Mouse (Mus musculus) hindlimb bud, embryonic 11.5 days (tissue): ENCODE measurements at regions not wholly inside any gene's neighbourhood (a gene's known extent, or its start where the extent isn't known, plus 50 kb on each side); places are given as distances from the start of the nearest gene placed in this dataset.
"Not testable (repeated sequence)": the region's sequence is repeated elsewhere in the genome, so short reads cannot be mapped to it uniquely, and the experiment has no call there.

Experiments
- DNase-seq: peaks from one replicate; pipeline ENCODE4 v3.0.0-alpha.2; 2012; ENCODE audit warnings: low read depth, low spot score; ENCODE audit errors: extremely low spot score

- no peak for DNase-seq
Measured at GRCm38 (mm10) chrX:68486585-68486984, 191.8 kb upstream of the Fmr1 start.

DNA sequence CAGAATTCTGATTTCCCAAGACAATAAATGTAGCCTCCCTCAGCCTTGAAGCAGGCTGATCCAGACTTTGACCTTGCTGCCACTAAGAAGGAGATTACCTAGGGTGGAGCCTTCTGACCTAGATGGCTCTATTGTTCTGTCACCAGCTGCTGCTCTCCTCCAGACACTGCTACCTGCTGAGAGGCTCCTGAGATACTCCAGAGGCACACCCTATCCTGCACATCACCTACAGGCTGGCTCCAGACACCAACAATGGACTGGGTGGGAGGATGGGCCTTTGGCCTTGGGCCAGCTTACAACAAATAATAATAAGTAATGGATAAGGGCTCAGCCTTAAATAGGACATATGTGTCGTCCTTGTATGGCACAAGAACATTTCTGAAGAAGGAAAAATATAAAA lies 186.3 kb upstream of the Fmr1 start:
- DNase-seq = not testable (repeated sequence)

DNA sequence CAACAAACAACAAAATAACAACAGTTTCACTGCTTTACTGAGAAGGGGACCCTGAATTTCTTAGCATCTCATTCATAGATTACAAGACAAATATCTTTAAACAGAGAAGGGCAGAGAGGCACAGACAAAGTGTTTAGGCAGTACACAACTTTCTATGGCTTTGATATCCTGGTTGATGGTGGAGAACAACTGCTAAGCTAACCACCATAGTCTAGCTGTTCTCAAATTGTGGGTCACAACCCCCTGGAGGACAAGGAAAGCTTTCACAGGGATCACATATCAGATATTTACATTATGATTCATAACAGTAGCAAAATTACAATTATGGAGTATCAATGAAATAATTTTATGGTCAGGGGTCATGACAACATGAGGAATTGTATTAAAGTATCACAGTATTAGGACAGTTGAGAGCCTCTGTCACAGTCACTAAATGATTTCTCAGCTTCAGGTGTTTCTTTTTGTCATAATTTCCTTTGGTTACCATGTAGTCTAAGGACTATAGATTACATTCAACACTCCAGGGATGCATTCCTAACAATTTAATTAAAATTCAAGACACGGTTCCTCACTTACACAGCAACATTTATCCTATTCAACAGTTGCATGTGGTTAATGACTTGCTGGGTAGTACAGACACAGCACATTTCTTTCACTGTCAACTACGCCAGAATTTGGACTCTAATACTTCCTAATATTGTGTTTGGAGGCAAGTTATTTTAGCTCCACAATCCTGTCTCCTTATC lies 183.8 kb upstream of the Fmr1 start:
- DNase-seq = no peak

DNA sequence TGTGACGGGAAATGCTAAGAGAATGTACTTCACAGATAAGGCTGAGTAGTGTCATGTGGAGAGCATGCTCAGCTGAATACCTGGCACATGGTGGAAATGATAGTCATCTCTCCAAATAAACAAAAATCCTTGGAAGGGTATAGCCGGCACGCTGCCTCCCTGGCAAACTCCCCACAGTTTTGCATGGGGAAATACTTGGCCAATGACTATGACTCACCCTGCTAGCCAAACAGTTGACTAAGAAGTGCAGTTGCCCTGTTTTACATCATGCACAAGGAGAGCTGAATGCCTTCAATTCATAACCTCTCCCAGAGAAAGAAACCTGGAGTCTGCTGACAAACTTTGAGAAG lies 183.2 kb upstream of the Fmr1 start:
- no peak for DNase-seq

GRCm38 (mm10) chrX:68495751-68496150 lies 182.6 kb upstream of the Fmr1 start:
- no peak for DNase-seq

GRCm38 (mm10) chrX:68497886-68498285 lies 180.5 kb upstream of the Fmr1 start:
- no peak for DNase-seq

DNA sequence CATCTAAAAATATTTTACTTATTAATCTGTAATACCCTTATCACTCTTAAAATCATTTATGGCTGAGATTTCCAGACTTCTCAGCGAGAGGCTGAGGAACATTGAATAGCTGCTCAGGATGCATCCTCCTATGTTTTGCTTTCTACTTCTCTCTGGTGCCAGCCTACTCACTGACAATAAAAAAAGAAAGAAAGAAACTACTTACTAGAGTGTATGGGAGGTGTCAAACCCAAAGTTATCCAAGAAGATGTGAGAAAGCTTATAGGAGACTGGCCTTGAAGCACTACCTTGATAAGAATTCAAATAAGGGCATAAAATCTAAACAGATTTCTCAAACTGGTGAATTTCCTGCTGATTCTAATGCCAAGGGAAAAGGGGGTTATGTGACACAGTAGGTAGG lies 175.4 kb upstream of the Fmr1 start:
- DNase-seq = no peak

DNA sequence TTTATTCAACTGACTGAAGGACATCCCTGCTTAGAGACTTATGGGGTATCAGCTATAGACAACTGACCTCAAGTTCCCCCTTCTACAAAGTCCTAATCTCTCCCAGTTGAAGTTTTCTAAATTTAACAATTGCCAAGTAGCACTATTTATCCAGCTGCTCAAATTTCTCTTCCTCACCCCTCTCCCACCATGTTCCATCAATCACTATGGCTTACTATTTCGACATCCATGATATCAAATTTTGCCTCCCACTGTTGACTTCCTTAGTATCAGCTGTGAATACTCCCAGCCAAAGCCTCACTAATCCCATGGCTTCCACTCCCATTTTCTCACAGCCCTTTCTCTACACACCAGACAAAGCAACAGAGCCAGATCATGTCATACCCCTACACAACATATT lies 170.7 kb upstream of the Fmr1 start:
- DNase-seq = no peak

DNA sequence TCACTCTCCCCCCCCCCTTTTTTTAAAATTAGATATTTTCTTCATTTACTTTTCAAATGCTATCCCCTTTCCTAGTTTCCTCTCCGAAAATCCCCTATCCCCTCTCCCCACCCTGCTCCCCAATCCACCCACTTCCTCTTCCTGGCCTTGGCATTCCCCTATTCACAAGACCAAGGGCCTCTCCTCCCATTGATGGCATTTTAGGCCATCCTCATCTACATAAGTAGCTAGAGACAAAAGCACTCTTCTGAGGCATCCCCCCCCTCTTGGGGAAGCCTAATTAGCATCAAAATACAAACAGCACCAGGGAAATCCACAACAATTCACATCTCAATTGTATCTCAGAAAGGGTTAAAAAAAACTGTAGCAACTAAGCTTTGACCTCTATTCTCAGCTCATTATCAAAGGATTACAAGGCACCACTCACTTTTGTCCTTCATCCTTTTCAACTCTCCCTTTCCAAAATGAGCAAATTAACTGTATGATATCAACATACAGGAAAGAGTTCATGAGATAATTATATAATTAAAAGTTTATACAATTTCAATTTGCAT lies 166.1 kb upstream of the Fmr1 start:
- no peak for DNase-seq

GRCm38 (mm10) chrX:68546561-68546960 lies 131.8 kb upstream of the Fmr1 start:
- no peak for DNase-seq

DNA sequence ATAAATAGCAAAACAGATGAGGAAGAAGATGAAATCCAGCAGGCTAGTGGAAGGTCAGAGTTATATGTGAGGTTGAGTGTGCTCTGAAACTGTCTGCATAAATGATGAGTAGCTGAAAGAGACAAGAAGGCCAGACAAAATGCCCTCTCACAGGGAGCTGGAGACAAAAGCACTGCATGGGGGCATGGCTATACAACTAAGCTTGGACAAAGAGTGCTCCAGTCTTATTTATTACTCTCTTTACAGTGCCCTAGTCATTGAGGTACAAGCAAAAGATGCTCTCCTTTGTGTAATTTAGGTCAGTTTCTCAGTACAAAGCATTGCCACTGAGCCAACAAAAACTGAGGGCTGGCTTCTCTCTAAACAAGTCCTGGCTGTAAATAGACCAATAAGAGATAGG lies 124.3 kb upstream of the Fmr1 start:
- DNase-seq = no peak

GRCm38 (mm10) chrX:68557717-68558116 lies 120.6 kb upstream of the Fmr1 start:
- no peak for DNase-seq

DNA sequence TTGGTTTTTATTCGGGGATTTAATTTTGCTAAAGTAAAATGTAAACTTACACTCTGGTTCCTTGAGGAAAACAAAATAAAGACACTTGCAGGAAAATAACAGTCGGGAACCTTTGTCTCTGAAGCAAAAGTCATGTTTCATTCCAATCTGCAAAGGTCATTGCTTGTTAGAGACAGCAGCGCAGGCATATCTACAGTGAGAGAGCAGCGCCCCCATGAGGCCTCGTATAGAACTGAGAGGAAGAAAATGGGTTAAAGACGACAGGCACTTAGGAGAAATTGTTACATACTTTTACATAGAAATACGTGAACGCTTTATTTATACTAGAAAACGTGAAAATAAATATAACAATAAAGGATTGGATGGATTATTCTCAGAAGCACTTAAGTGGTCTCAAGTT lies 93.1 kb upstream of the Fmr1 start:
- DNase-seq = peak; percentile 0

DNA sequence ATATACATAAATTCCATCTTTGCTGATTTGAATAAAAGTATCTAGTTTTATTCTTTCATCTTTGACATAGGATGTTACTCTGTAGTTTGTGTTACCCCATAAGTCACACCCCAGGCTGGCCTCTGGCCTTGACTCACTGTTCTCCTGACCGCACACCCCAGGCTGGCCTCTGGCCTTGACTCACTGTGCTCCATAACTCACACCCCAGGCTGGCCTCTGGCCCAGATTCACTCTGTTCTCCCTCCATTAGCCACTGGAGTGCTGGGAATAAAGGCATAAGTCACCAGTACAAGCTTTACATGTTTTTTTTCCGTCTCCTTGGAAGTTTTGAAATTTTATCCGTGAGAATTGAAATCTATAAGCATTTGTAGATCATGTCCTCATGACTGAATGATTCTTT lies 56.2 kb upstream of the Fmr1 start:
- no peak for DNase-seq
